Mouse (Mus musculus): ENCODE data around the gene Slc19a1.

GRCm38 (mm10) chr10:77022301-77023130 lies 9.5 kb upstream of the Slc19a1 start:
- no peak for TF ChIP-seq CTCF (IDR thresholded peaks at IDR 0.05)
- TF ChIP-seq EP300 (IDR thresholded peaks at IDR 0.05): no peak

All from lung, postnatal 0 days (tissue).